Mouse (Mus musculus) small intestine, adult 2 months (tissue): Measurements from ENCODE around the gene Sec24c.

Experiments
- CTCF ChIP-seq: fragments of 200-500 bp; IDR thresholded peaks from 2 replicates; pipeline ENCODE4 v1.5.1; 2012; ENCODE audit warnings: low read depth, mild to moderate bottlenecking, control low read depth, inconsistent platforms, low read length, moderate library complexity, mixed read lengths; ENCODE audit not compliant: insufficient replicate concordance, insufficient read length; ENCODE audit errors: extremely low read depth
- POLR2A ChIP-seq: fragments of 200-500 bp; IDR thresholded peaks from 2 replicates; pipeline ENCODE4 v1.6.1; 2012; ENCODE audit warnings: low read depth, mild to moderate bottlenecking, control low read depth, inconsistent platforms, low read length, moderate library complexity

- peak; percentile 59; the same call in 1 of the 2 replicates for TF ChIP-seq CTCF
- TF ChIP-seq POLR2A: no peak
These were observed 63.2 kb downstream of the Sec24c start for GRCm38 (mm10) chr14:20737306-20737705.
